Mouse (Mus musculus) lung, embryonic 16.5 days (tissue): ENCODE data around the gene Syngap1. TPM values are rescaled to one million over a fixed set of nuclear protein-coding genes. Genes with fewer than 3 reads are reported as not detected.
A peak's percentile ranks its signal among the peaks of the same experiment; 100 is the strongest.

ENCODE experiments used
- ATAC-seq: fragments of 200-750 bp; cut with Nextera tagmentation; 2 replicates; pipeline ENCODE4 v1.8.0; 2017; ENCODE audit warnings: low read depth, mild to moderate bottlenecking, moderate library complexity
- H3K27ac ChIP-seq: fragments of 300-500 bp; sonication (generic); 2 replicates; pipeline ENCODE4 v1.5.1; 2014; ENCODE audit warnings: mild to moderate bottlenecking, control low read depth, low read length
- H3K27me3 ChIP-seq: fragments of 300-500 bp; sonication (generic); 2 replicates; pipeline ENCODE4 v1.6.1; 2014; ENCODE audit warnings: low read depth, low read length, mixed read lengths; ENCODE audit not compliant: control insufficient read depth, insufficient read depth
- H3K36me3 ChIP-seq: fragments of 300-500 bp; sonication (generic); 2 replicates; pipeline ENCODE4 v1.6.1; 2014; ENCODE audit warnings: low read length; ENCODE audit not compliant: control insufficient read depth, insufficient read depth
- H3K4me1 ChIP-seq: fragments of 300-500 bp; sonication (generic); replicated peaks from 2 replicates; pipeline ENCODE4 v1.6.1; 2014; ENCODE audit warnings: low read length, mixed read lengths; ENCODE audit not compliant: control insufficient read depth, insufficient read depth
- H3K4me2 ChIP-seq: fragments of 300-500 bp; sonication (generic); 2 replicates; pipeline ENCODE4 v1.6.1; 2014; ENCODE audit warnings: low read depth, low read length, control low read depth
- H3K4me3 ChIP-seq: fragments of 300-500 bp; sonication (generic); 2 replicates; pipeline ENCODE4 v1.5.1; 2014; ENCODE audit warnings: mild to moderate bottlenecking, low read length, control low read depth
- H3K9ac ChIP-seq: fragments of 300-500 bp; sonication (generic); 2 replicates; pipeline ENCODE4 v1.6.1; 2014; ENCODE audit warnings: low read length, control low read depth
- H3K9me3 ChIP-seq: fragments of 300-500 bp; sonication (generic); 2 replicates; pipeline ENCODE4 v1.6.1; 2016; ENCODE audit warnings: low read length; ENCODE audit not compliant: control insufficient read depth
- WGBS: fragments of 180-500 bp; shearing (Covaris S2); extraction: QIAGEN DNeasy Blood & Tissue Kit; methylation state at CpG from one replicate; pipeline ENCODE4 v1.1.7; 2014; 5-methylcytosine and 5-hydroxymethylcytosine counted together
- polyA plus RNA-seq: library from polyadenylated mRNA; unstranded; fragments of >200 nt; fragmentation: Nextera tagmentation; extraction: Ambion mirVana; gene quantifications from 2 replicates; pipeline ENCODE4 v1.2.1, GENCODE M21; 2015

The Syngap1 gene
- polyA plus RNA-seq, 1 experiment from 2014 or later, result 0.90 TPM

DNA sequence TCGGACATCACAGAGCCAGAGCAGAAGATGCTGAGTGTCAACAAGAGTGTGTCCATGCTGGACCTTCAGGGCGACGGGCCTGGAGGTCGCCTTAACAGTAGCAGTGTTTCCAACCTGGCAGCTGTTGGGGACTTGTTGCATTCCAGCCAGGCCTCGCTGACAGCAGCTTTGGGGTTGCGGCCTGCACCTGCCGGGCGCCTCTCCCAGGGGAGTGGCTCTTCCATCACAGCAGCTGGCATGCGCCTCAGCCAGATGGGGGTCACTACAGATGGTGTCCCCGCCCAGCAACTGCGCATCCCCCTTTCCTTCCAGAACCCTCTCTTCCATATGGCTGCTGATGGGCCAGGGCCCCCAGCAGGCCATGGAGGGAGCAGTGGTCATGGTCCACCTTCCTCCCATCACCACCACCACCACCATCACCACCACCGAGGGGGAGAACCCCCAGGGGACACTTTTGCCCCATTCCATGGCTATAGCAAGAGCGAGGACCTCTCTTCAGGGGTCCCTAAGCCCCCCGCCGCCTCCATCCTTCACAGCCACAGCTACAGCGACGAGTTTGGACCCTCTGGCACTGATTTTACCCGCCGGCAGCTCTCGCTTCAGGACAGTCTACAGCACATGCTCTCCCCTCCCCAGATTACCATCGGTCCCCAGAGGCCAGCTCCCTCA, 20.7 kb downstream of the Syngap1 start:
- no peaks in the 10 kb centered on the region for H3K4me1 ChIP-seq
- 83% methylated on average over 21 of the region's 21 CpGs for WGBS
- no peak overlapping the region for H3K4me2 ChIP-seq
- no peaks in the 10 kb centered on the region for H3K9me3 ChIP-seq
- no peak overlapping the region for H3K9ac ChIP-seq
- H3K27ac ChIP-seq, result no peak overlapping the region
- ATAC-seq, result no peak
- no peaks in the 10 kb centered on the region for H3K27me3 ChIP-seq
- no peak overlapping the region for H3K4me3 ChIP-seq
- peaks cover 29% of the 10 kb centered on the region for H3K36me3 ChIP-seq

- H3K27me3 ChIP-seq, result no peaks in the 10 kb centered on the region
- H3K4me3 ChIP-seq, result no peak overlapping the region
- H3K4me1 ChIP-seq, result peaks cover 9% of the 10 kb centered on the region
- no peaks in the 10 kb centered on the region for H3K9me3 ChIP-seq
- WGBS, result 87% methylated on average over 11 of the region's 11 CpGs
- no peak overlapping the region for H3K27ac ChIP-seq
- no peak for ATAC-seq
- H3K36me3 ChIP-seq, result peaks cover 13% of the 10 kb centered on the region
- H3K4me2 ChIP-seq, result no peak overlapping the region
- no peak overlapping the region for H3K9ac ChIP-seq
Observed at GRCm38 (mm10) chr17:26966993-26967392, 25.9 kb downstream of the Syngap1 start.

GRCm38 (mm10) chr17:26967477-26967876, 26.4 kb downstream of the Syngap1 start:
- no peak overlapping the region for H3K27ac ChIP-seq
- no peaks in the 10 kb centered on the region for H3K27me3 ChIP-seq
- no peak overlapping the region for H3K4me2 ChIP-seq
- H3K4me3 ChIP-seq, result no peak overlapping the region
- no peaks in the 10 kb centered on the region for H3K9me3 ChIP-seq
- no peak for ATAC-seq
- 85% methylated on average over 6 of the region's 6 CpGs for WGBS
- H3K36me3 ChIP-seq, result peaks cover 11% of the 10 kb centered on the region
- H3K4me1 ChIP-seq, result peaks cover 11% of the 10 kb centered on the region
- no peak overlapping the region for H3K9ac ChIP-seq

DNA sequence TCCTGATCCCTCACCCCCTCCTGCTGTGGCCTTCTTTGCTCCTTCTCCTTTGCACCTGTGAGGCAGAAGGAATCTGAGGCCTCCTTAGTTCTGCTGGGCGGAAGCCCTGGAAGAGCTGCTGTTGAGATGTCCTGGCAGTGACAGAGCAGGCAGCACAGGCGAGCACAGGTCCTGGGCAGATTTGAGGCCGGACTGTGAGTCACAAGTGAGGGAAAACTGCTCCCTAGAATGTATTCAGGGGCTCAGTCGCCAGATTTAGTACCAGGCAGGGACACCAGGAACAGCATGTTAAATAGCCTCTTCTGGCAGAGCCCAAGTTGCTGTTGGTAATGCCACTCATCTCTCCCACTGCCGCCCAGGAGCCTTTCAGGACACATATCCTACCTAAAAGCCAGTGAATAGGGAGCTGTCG, 27.2 kb downstream of the Syngap1 start:
- H3K27me3 ChIP-seq, result no peaks in the 10 kb centered on the region
- H3K4me2 ChIP-seq, result no peak overlapping the region
- H3K9me3 ChIP-seq, result no peaks in the 10 kb centered on the region
- no peak for ATAC-seq
- H3K4me3 ChIP-seq, result no peak overlapping the region
- H3K36me3 ChIP-seq, result peaks cover 8% of the 10 kb centered on the region; the same call in 1 of the 2 replicates
- H3K27ac ChIP-seq, result no peak overlapping the region
- WGBS, result 79% methylated on average over 6 of the region's 6 CpGs
- peaks cover 11% of the 10 kb centered on the region for H3K4me1 ChIP-seq
- H3K9ac ChIP-seq, result no peak overlapping the region

DNA sequence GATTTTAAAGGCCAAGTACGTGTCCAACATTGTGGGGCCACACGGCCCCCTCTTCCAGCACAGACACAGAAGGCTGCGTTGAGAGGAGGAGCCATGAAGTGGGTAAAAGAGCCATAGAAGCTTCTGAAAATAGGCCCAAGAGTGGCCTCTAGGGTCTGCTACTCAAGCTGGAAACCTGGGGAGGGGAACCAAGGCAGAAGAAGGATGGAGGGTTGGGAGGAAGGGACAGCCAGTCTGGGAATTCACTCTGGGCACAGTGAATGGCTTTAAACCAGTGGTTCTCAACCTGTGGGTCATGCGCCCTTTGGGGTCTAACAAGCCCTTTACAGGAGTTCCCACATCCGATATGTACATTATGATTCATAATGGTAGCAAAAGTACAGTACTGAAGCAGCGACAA, 28.2 kb downstream of the Syngap1 start:
- Histone ChIP-seq H3K4me1 (peaks cover 18% of the 10 kb centered on the region), H3K4me3 (no peak overlapping the region), H3K36me3 (peaks cover 3% of the 10 kb centered on the region; the same call in 1 of the 2 replicates), H3K27ac (no peak overlapping the region; the same call in 1 of the 2 replicates), H3K9ac (no peak overlapping the region), H3K9me3 (no peaks in the 10 kb centered on the region), H3K4me2 (no peak overlapping the region), H3K27me3 (no peaks in the 10 kb centered on the region)
- ATAC-seq, result no peak
- WGBS, result 73% methylated on average over 6 of the region's 6 CpGs

- ATAC-seq, result no peak
Observed at GRCm38 (mm10) chr17:26970221-26970620, 29.2 kb downstream of the Syngap1 start.

DNA sequence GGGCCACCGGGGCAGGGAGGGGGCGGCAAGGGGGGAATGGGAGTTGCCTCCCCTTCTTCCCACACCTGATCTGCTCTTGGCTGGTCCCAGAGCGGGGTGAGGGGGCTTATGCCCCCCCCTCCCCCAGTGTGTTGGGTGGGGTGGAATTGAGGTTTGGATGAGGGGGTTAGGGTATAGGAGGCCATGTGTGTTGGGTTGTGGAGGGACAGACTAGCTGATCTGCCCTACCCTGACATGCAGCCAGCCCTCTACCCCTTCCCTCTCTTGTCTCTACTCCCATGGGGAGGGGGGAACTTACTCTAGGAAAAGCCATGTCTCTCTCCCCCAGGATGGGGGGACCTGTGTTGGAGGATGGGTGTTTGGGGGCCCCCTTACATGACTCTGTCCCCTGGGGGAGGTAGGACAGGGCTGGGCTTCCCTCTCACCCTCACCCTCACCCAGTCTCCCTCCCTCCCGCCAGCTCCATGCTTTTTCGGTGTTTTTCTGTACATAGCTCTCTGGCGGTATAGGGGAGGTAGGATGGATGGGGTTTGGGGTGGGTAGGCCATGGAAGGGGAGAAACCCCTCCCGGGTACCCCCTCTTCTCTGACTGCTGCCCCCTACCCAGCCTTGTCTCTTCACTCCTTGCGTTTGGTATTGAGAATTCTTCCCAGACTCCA, 30.3 kb downstream of the Syngap1 start:
- peak overlapping the region; percentile 70 for H3K4me3 ChIP-seq
- peak overlapping the region; percentile 82 for H3K4me2 ChIP-seq
- peak overlapping the region; percentile 92 for H3K9ac ChIP-seq
- peaks cover 14% of the 10 kb centered on the region for H3K36me3 ChIP-seq
- H3K4me1 ChIP-seq, result peaks cover 28% of the 10 kb centered on the region
- WGBS, result 36% methylated on average over 8 of the region's 8 CpGs
- H3K27me3 ChIP-seq, result no peaks in the 10 kb centered on the region
- H3K9me3 ChIP-seq, result no peaks in the 10 kb centered on the region
- no peak for ATAC-seq
- H3K27ac ChIP-seq, result peak overlapping the region; percentile 15

More at GRCm38 (mm10) chr17:26970221-26970620, 29.2 kb downstream of the Syngap1 start:
- no peak overlapping the region for H3K9ac ChIP-seq
- no peak overlapping the region for H3K4me2 ChIP-seq
- H3K27me3 ChIP-seq, result no peaks in the 10 kb centered on the region
- H3K36me3 ChIP-seq, result peaks cover 4% of the 10 kb centered on the region; the same call in 1 of the 2 replicates
- no peak overlapping the region for H3K4me3 ChIP-seq
- no peaks in the 10 kb centered on the region for H3K9me3 ChIP-seq
- 68% methylated on average over 11 of the region's 12 CpGs for WGBS
- peaks cover 22% of the 10 kb centered on the region for H3K4me1 ChIP-seq
- H3K27ac ChIP-seq, result no peak overlapping the region

DNA sequence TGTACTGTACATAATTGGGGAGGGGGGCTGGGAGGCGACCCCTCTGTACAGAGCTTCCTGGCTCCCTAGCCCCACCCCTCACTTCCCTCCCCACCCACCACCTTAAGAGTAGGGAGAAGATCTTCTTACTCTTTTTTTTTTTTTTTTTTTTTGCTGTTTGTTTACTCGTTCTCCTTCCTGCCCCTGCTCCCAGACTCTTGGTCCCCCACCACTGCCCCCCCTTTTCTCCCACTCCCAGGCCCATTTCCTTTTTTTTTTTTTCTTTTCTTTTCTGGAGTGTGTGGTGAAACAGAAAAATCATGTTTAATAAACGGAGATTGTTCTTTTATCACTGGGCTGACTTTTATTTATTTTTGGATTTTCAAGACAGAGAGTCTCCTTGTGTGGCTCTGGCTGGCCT, 31.1 kb downstream of the Syngap1 start:
- peak overlapping the region; percentile 70 for H3K4me3 ChIP-seq
- no peaks in the 10 kb centered on the region for H3K27me3 ChIP-seq
- peak overlapping the region; percentile 96 for H3K27ac ChIP-seq
- peak overlapping the region; percentile 92 for H3K9ac ChIP-seq
- H3K36me3 ChIP-seq, result peaks cover 16% of the 10 kb centered on the region
- no peaks in the 10 kb centered on the region for H3K9me3 ChIP-seq
- peak; percentile 5; the same call in 1 of the 2 replicates for ATAC-seq
- 0% methylated on average over 3 of the region's 3 CpGs for WGBS
- peaks cover 28% of the 10 kb centered on the region for H3K4me1 ChIP-seq
- H3K4me2 ChIP-seq, result peak overlapping the region; percentile 82

GRCm38 (mm10) chr17:26972703-26973574, 31.9 kb downstream of the Syngap1 start, which contains the start of gene Zbtb9:
Gene Zbtb9 (plus strand): TSS chr17:26973167.
- ATAC-seq, result peak; percentile 99
- H3K27ac ChIP-seq, result peak within 1 kb of the TSS; percentile 96
- under 1% methylated on average over 75 of the region's 75 CpGs for WGBS
- H3K4me1 ChIP-seq, result peaks cover 28% of the 10 kb centered on the region
- no peaks in the 10 kb centered on the region for H3K9me3 ChIP-seq
- peak within 1 kb of the TSS; percentile 70 for H3K4me3 ChIP-seq
- H3K4me2 ChIP-seq, result peak within 1 kb of the TSS; percentile 94
- peak within 1 kb of the TSS; percentile 92 for H3K9ac ChIP-seq
- peaks cover 21% of the 10 kb centered on the region for H3K36me3 ChIP-seq
- no peaks in the 10 kb centered on the region for H3K27me3 ChIP-seq
